Mouse (Mus musculus) heart, adult 2 months (tissue): ENCODE data around the gene Stk39. TPM values are rescaled to one million over a fixed set of nuclear protein-coding genes. Genes with fewer than 3 reads are reported as not detected.

Experiments used
- DNase-seq, 2 experiments: peaks; one replicate each; pipeline ENCODE4 v3.0.0; 2021
- H3K27ac ChIP-seq: fragments of 200-600 bp; 2 replicates; pipeline ENCODE4 v1.8.1; 2022
- H3K27me3 ChIP-seq: fragments of 200-500 bp; 2 replicates; pipeline ENCODE4 v1.6.1; 2012; ENCODE audit warnings: mild to moderate bottlenecking, low read length, inconsistent platforms, mixed read lengths; ENCODE audit not compliant: control insufficient read depth, insufficient read depth
- H3K36me3 ChIP-seq: fragments of 200-500 bp; 2 replicates; pipeline ENCODE4 v1.6.1; 2012; ENCODE audit warnings: low read length, inconsistent platforms; ENCODE audit not compliant: control insufficient read depth, insufficient read depth
- H3K4me1 ChIP-seq: fragments of 200-500 bp; 2 replicates; pipeline ENCODE4 v1.6.1; 2011; ENCODE audit warnings: low read length; ENCODE audit not compliant: control insufficient read depth, insufficient read depth
- H3K4me3 ChIP-seq: fragments of 200-600 bp; 2 replicates; pipeline ENCODE4 v1.8.1; 2022
- H3K79me2 ChIP-seq: fragments of 200-500 bp; replicated peaks from 2 replicates; pipeline ENCODE4 v1.6.1; 2012; ENCODE audit warnings: mild to moderate bottlenecking, inconsistent platforms, low read length, moderate library complexity, mixed read lengths; ENCODE audit not compliant: control insufficient read depth, insufficient read depth
- H3K9ac ChIP-seq: fragments of 200-500 bp; 2 replicates; pipeline ENCODE4 v1.6.1; 2012; ENCODE audit warnings: low read depth, mild to moderate bottlenecking, control low read depth, inconsistent platforms, low read length, mixed read lengths
- CTCF ChIP-seq: fragments of 200-600 bp; IDR thresholded peaks from 2 replicates; pipeline ENCODE4 v1.8.1; 2022; ENCODE audit warnings: antibody characterized with exemption, mild to moderate bottlenecking, moderate library complexity
- EP300 ChIP-seq: fragments of 200-500 bp; IDR thresholded peaks from 2 replicates; pipeline ENCODE4 v1.6.1; 2011; ENCODE audit warnings: low read depth, low read length, control low read depth; ENCODE audit not compliant: insufficient read depth
- POLR2A ChIP-seq: fragments of 200-500 bp; IDR thresholded peaks from 2 replicates; pipeline ENCODE4 v1.6.1; 2011; ENCODE audit warnings: mild to moderate bottlenecking, low read depth, low read length, control low read depth; ENCODE audit not compliant: insufficient read depth
- WGBS: fragments of 180-500 bp; shearing (Covaris S2); methylation state at CpG from one replicate; pipeline ENCODE4 v1.1.7; 2018; 5-methylcytosine and 5-hydroxymethylcytosine counted together
- intact Hi-C: fragments of 180-260 bp; cut with DNase I; formaldehyde crosslinking; loops from one replicate; pipeline ENCODE4 v1.15.1; 2025
- polyA plus RNA-seq: library from polyadenylated mRNA; depleted of rRNA; stranded (reverse); fragments of >200 nt; gene quantifications from 2 replicates; pipeline ENCODE4 v1.2.3, GENCODE M21; 2012
- total RNA-seq, 2 experiments: library from RNA; stranded (reverse); gene quantifications; 2 replicates each; pipeline ENCODE4 v1.2.3; 2021

Stk39 gene
- total and polyA plus RNA-seq, 3 experiments: 34.2 to 85.2 (median 80.9) TPM

DNA sequence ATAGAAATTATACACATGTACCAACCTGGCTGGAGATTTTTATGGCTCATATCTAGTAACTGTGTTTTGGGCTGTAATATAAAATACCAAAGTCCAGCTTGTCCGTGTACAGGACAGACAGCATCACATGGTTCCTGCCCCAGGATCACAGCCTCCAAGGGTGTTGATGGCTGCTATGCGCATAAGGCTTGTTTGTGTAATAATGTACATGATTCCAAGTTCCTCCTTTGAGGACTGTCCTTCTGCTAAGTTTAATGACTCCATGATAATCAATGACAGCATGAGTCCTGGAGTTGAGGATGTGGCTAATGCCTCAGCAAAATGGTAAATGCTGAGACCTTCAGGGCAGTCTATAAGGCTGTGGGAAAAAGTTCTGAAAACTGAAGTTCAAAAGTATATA, 174.1 kb downstream of the Stk39 start:
- H3K4me3 ChIP-seq: no peak overlapping the region
- H3K9ac ChIP-seq: no peak overlapping the region
- no peaks in the 10 kb centered on the region for H3K4me1 ChIP-seq
- H3K79me2 ChIP-seq: no peaks in the 10 kb centered on the region
- no peaks in the 10 kb centered on the region for H3K27me3 ChIP-seq
- no peak for DNase-seq
- intact Hi-C loops: no loop called here
- TF ChIP-seq EP300: no peak
- TF ChIP-seq POLR2A: no peak
- no peak for TF ChIP-seq CTCF
- no peaks in the 10 kb centered on the region for H3K36me3 ChIP-seq
- H3K27ac ChIP-seq: no peak overlapping the region
- 94% methylated on average over 2 of the region's 2 CpGs for WGBS

DNA sequence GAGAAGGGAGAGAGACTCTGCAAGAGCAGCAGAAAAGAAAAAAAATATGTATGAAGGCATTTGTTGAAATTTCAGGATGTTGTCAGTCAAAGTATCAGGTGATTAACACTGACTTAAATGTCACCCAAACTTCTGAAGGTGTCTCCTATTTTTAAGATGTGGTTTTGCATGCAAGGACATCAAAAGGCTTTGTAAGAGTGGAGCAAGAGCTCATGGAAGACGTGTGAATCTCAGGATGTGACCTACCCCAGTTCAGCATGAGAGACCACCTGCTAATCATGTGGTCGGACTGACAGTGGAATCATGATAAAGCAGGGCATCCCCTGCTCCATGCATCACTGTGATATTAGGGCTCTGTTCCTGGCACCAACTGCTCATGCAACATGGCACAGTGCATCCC, 175.3 kb downstream of the Stk39 start:
- H3K27ac ChIP-seq: no peak overlapping the region
- no peaks in the 10 kb centered on the region for H3K27me3 ChIP-seq
- no peak overlapping the region for H3K4me3 ChIP-seq
- H3K9ac ChIP-seq: no peak overlapping the region
- no peaks in the 10 kb centered on the region for H3K36me3 ChIP-seq
- intact Hi-C loops: no loop called here
- H3K79me2 ChIP-seq: no peaks in the 10 kb centered on the region
- DNase-seq: no peak
- no peaks in the 10 kb centered on the region for H3K4me1 ChIP-seq
- 81% methylated on average over 2 of the region's 2 CpGs for WGBS
- TF ChIP-seq EP300 (no peak), POLR2A (no peak), CTCF (no peak)

DNA sequence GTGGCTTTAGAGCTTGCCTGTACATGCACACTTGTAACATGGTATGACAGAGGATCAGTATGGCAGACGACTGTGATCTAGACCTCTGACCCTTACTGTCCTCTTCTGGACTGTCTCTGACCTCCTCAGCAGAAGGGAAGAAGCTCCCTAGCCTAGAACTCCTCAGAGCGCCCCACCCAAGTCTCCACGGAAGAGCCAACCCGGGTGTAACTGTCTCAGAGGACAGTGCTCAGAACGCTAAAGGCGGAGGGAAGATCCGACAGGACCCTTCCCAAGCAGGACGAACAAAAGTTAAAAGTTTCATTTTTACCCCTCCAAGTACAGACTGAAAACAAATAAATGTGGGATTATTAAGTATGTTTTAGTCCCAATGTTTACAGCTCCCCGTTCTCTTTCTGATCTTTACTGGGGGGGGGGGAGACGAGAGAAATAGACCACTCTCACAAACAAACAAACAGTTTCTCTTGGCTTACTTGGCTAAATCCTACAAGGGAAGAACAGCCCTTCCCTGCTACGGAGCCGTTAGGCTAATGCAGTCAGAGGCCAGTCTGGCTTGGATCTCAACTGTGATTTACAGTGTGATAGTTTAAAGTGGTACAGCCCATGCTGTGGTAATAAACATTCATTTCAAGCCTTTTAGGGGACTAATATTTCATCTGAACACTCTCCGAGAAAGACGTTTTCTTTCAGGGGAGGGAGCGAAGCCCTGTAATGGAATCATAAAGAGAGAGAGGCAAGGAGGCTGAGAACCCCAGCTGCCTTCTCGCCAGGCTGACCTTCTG, 179.3 kb downstream of the Stk39 start:
- no peaks in the 10 kb centered on the region for H3K36me3 ChIP-seq
- no peaks in the 10 kb centered on the region for H3K4me1 ChIP-seq

DNA sequence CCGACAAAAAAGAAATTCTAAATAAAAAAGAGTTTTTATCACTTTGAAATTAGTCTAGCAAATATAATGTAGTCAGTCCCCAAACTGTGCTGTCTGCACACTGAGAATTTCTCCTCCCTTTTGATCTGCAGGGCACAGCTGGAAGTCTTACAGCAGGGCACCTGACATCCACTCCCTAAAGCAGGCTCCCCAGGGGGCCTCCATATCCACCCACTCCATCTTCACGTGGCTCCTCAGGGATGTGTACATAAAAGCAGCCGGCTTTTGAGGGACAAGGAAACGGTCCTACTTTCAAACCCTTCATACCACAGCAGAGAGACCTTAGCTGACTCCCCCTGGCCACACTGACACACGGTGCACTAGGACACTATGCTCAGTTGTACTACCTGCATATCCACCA, 180.2 kb downstream of the Stk39 start:
- no peak for DNase-seq

More for the DNA sequence above, 179.3 kb downstream of the Stk39 start:
- no peak overlapping the region for H3K9ac ChIP-seq
- intact Hi-C loops: no loop called here
- H3K27ac ChIP-seq: no peak overlapping the region
- WGBS: 87% methylated on average over 16 of the region's 16 CpGs
- DNase-seq: no peak
- H3K27me3 ChIP-seq: no peaks in the 10 kb centered on the region
- H3K79me2 ChIP-seq: no peaks in the 10 kb centered on the region
- H3K4me3 ChIP-seq: no peak overlapping the region
- TF ChIP-seq EP300 (no peak), CTCF (no peak), POLR2A (no peak)

DNA sequence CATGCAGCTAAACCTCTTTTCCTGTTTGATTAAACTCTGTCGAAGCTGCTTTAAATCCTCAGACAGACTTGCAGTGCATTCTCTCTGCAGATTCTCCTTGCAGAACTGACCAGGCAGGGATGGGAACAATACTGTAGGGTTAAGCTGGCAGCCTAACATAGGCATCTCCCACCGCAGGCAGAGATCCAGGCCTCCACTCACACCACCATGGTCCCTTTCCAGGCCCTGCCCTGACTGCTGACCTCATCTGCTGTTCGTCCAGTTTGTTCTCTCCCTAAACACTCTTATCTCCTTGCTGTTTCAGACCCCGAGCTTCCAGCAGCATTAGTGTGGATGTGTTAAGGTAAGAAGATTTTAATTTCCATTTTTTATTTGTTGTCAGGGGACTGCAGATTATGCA, 182.1 kb downstream of the Stk39 start:
- DNase-seq: no peak
- 32% methylated on average over 4 of the region's 4 CpGs for WGBS

More for the DNA sequence above, 180.2 kb downstream of the Stk39 start:
- Histone ChIP-seq H3K4me1 (no peaks in the 10 kb centered on the region), H3K27ac (no peak overlapping the region), H3K36me3 (no peaks in the 10 kb centered on the region), H3K27me3 (no peaks in the 10 kb centered on the region), H3K9ac (no peak overlapping the region), H3K4me3 (no peak overlapping the region), H3K79me2 (no peaks in the 10 kb centered on the region)
- 66% methylated on average over 5 of the region's 5 CpGs for WGBS
- intact Hi-C loops: no loop called here
- TF ChIP-seq EP300: no peak

DNA sequence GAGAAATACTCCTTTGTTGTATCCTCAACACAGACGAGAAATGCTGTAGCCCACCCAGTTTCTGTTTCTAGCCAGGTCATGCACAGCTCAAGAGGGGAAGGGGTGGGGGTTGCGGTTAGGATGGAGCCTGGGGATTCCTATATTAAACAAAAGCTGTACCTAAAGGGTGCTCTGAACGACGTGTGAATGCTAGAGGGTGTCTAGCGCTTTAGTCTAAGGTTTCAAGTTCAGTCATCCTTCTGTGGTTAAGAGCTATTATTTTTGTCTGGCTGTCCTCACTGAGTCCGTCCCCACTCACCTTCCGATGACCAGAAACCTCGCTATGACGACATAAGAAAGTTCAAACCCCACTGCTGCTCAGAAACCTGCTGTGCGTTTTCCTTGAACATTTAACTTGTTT, 182.9 kb downstream of the Stk39 start:
- intact Hi-C loops: no loop called here
- WGBS: 89% methylated on average over 10 of the region's 10 CpGs
- no peak for DNase-seq

More for the DNA sequence above, 182.1 kb downstream of the Stk39 start:
- TF ChIP-seq EP300 (no peak), CTCF (no peak)
- Histone ChIP-seq H3K4me1 (no peaks in the 10 kb centered on the region), H3K36me3 (no peaks in the 10 kb centered on the region), H3K79me2 (no peaks in the 10 kb centered on the region), H3K27me3 (no peaks in the 10 kb centered on the region), H3K9ac (no peak overlapping the region), H3K4me3 (no peak overlapping the region), H3K27ac (no peak overlapping the region)
- intact Hi-C loops: no loop called here

More for the DNA sequence above, 182.9 kb downstream of the Stk39 start:
- no peaks in the 10 kb centered on the region for H3K36me3 ChIP-seq
- no peak overlapping the region for H3K4me3 ChIP-seq
- H3K4me1 ChIP-seq: no peaks in the 10 kb centered on the region
- no peak overlapping the region for H3K27ac ChIP-seq
- no peak for TF ChIP-seq CTCF
- TF ChIP-seq POLR2A: no peak
- no peak for TF ChIP-seq EP300
- H3K9ac ChIP-seq: no peak overlapping the region
- H3K27me3 ChIP-seq: no peaks in the 10 kb centered on the region
- no peaks in the 10 kb centered on the region for H3K79me2 ChIP-seq
